Mouse (Mus musculus) forelimb bud, embryonic 11.5 days (tissue): ENCODE results near the gene Dcakd.

Experiments
- DNase-seq: peaks from one replicate; pipeline ENCODE4 v3.0.0-alpha.2; 2012; ENCODE audit warnings: low read depth, low spot score

Gene Dcakd

GRCm38 (mm10) chr11:103006286-103007000 lies 21.7 kb downstream of the Dcakd start:
- DNase-seq, result no peak

- no peak for DNase-seq
Measured at GRCm38 (mm10) chr11:103005254-103005981, 22.7 kb downstream of the Dcakd start.

DNA sequence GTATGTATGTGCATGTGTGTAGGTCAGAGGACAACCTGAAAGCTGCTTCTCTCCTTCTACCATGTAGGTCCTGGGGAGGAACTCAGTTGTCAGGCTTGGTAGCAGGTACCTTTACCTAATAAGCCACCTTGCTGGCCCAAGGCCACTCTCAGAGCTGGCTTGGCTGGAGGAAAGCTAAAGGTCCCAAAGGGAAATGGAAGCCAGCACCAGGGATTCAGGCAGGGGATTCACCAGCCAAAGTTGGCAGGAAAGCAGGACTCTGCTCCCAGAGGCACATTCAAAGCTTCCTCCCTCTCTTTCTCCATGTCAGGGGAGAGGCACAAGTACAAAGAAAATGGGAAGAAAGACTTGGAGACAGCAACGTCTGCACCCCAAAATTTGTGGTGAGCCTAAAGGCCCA lies 23.3 kb downstream of the Dcakd start:
- DNase-seq, result no peak

GRCm38 (mm10) chr11:103003210-103003609 lies 24.9 kb downstream of the Dcakd start:
- DNase-seq, result peak; percentile 51

- DNase-seq, result no peak
Measured at GRCm38 (mm10) chr11:103001063-103001462, 27.1 kb downstream of the Dcakd start.

DNA sequence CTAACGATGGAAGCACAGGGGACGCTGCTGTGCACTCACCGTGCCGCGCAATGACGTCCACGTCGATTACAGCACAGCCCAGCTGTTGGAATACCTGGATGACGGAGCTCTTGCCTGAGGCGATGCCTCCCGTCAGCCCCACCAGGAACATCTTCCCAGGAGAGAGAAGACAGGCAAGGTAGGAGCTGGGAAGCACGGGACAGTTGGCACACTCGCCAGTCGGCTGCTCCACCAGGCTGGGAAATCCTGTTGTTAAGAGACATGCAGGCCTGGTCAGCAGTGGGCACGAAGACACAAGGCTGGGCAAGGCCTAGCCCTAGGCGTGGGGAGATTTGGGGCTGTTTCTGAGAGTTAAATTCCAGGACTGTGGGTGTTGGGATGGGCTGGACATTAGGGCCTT lies 28.0 kb downstream of the Dcakd start:
- no peak for DNase-seq

- no peak for DNase-seq
Measured at GRCm38 (mm10) chr11:102999317-102999970, 28.7 kb downstream of the Dcakd start.

- no peak for DNase-seq
Measured at GRCm38 (mm10) chr11:102998577-102999316, 29.4 kb downstream of the Dcakd start.

- no peak for DNase-seq
Measured at GRCm38 (mm10) chr11:102998254-102998576, 29.9 kb downstream of the Dcakd start.

GRCm38 (mm10) chr11:102996991-102997770 lies 31.0 kb downstream of the Dcakd start:
- DNase-seq, result no peak

GRCm38 (mm10) chr11:102996385-102996784 lies 31.7 kb downstream of the Dcakd start:
- no peak for DNase-seq

GRCm38 (mm10) chr11:102994952-102995351 lies 33.2 kb downstream of the Dcakd start:
- DNase-seq, result no peak

- no peak for DNase-seq
Measured at GRCm38 (mm10) chr11:102993420-102994029, 34.6 kb downstream of the Dcakd start.

DNA sequence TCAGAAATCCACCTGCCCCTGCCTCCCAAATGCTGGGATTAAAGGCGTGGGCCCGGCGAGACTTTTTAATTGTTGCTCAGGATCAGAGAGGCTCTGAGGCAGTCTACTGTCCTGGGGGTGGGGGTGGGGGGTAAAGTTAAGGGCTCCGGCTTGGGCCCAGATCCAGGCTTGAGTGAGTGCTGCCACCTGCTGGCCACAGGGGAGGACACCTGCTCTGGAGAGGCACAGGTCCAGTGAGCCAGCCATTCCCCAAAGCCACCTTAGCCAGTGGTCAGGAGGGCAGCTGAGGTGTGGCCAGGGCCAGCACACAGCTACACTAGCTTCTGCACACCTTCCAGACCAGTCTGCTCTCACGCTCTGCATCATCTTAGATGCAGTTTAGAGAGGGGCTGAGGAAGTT lies 35.2 kb downstream of the Dcakd start:
- peak; percentile 68 for DNase-seq

- no peak for DNase-seq
Measured at GRCm38 (mm10) chr11:102991681-102992080, 36.5 kb downstream of the Dcakd start.

DNA sequence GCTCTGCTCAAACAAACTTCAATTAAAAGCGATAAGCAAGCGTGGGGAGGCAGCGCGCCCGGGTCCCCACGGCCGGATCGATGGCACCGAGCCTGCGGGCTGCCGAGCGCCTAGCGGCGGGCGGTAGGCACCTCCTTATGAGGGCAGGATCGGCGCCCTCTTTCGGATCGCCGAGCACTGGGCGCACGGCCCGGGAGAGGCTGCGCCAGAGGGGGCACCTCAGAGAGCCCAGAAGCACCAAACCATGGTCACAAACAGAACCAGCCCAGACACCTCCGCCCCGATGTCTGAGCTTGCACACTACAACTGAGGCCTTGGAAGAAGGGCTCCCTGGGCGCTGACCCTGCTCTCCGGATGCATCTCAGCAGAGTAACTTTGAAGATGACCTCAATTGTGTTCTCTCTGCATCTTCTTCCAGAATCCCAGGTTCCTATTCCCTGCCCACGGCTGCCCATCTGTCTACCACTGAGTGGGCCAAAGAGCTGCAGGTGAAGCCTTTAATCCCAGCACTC lies 37.9 kb downstream of the Dcakd start:
- no peak for DNase-seq

GRCm38 (mm10) chr11:102989641-102990151 lies 38.4 kb downstream of the Dcakd start:
- no peak for DNase-seq

DNA sequence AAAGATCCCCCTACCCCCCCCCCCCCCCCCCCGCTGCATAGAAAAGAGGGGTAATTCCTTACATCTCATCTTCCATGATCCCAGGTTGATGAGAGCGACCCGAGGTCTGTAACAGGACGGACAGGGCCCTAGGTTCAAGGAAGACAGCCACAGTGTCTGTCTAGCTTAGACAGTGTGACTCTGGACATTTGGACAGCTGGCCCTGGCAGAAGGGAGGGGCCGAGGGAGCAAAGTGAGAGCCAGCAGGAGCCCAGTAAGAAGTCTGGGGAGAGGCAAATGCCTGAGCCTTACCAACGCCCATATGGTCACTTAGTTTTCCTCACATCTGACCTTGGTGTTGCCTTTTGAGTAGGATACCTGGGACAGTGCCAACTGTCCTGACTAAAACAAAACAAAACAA lies 43.0 kb downstream of the Dcakd start:
- no peak for DNase-seq

DNA sequence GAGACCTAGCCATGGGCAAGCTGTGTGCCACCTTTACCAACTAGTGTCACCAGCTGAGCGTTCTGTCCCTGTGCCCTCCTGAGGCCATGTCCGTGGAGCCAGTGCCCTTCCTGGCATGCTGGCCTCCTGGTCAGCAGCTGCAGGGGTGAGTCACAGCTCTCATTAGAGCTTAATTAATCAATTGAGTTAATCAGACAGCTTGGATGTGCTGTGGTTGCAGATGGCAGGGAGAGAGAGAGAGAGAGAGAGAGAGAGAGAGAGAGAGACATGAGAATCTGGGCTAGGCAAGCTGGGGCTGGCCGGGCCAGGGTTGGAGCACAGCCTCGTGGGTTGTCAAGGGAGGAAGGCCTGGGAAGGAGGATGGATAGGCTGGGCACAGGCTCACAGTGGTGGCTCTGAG lies 43.5 kb downstream of the Dcakd start:
- DNase-seq, result no peak

GRCm38 (mm10) chr11:102984086-102984485 lies 44.0 kb downstream of the Dcakd start:
- DNase-seq, result no peak
